Mouse (Mus musculus): ENCODE data around the gene Pin4. TPM values are rescaled to one million over a fixed set of nuclear protein-coding genes. Genes with fewer than 3 reads are reported as not detected.
A peak's percentile ranks its signal among the peaks of the same experiment; 100 is the strongest.

Gene Pin4
- total RNA-seq, 2 experiments from 2014 or later, result 23.1 to 32.8 TPM

- intact Hi-C loops (cut with DNase I), result no loop called here
These were observed 2.1 kb downstream of the Pin4 start for GRCm38 (mm10) chrX:102121321-102121720.

GRCm38 (mm10) chrX:102141157-102141556, 21.9 kb downstream of the Pin4 start:
- DNase-seq (ENCODE audit: low spot score in 2 of 2), result no peak
- intact Hi-C loops (cut with DNase I), result no loop called here

More at GRCm38 (mm10) chrX:102121321-102121720, 2.1 kb downstream of the Pin4 start:
- no peak for DNase-seq (ENCODE audit: low spot score in 2 of 2)

GRCm38 (mm10) chrX:102156618-102157422, 37.6 kb downstream of the Pin4 start, which contains the start of gene Ercc6l:
Ercc6l (minus strand) TSS chrX:102157091.
- intact Hi-C loops (cut with DNase I), result no loop called here

GRCm38 (mm10) chrX:102157423-102157791, 38.2 kb downstream of the Pin4 start:
- DNase-seq (ENCODE audit: low spot score in 2 of 2), result peak in 1 of 2 experiments; percentile 24
- intact Hi-C loops (cut with DNase I), result no loop called here

More at GRCm38 (mm10) chrX:102156618-102157422, 37.6 kb downstream of the Pin4 start, which contains the start of gene Ercc6l:
- peak; percentile 81 to 85 for DNase-seq (ENCODE audit: low spot score in 2 of 2)

- intact Hi-C loops (cut with DNase I), result no loop called here
- no peak for DNase-seq (ENCODE audit: low spot score in 2 of 2)
These were observed 40.5 kb downstream of the Pin4 start for GRCm38 (mm10) chrX:102159778-102160177.

GRCm38 (mm10) chrX:102160528-102160927, 41.3 kb downstream of the Pin4 start:
- intact Hi-C loops (cut with DNase I), result no loop called here
- DNase-seq (ENCODE audit: low spot score in 2 of 2), result no peak

- intact Hi-C loops (cut with DNase I), result no loop called here
These were observed 43.8 kb downstream of the Pin4 start for GRCm38 (mm10) chrX:102163096-102163495.

GRCm38 (mm10) chrX:102163529-102163928, 44.3 kb downstream of the Pin4 start:
- intact Hi-C loops (cut with DNase I), result no loop called here
- no peak for DNase-seq (ENCODE audit: low spot score in 2 of 2)

More at GRCm38 (mm10) chrX:102163096-102163495, 43.8 kb downstream of the Pin4 start:
- DNase-seq (ENCODE audit: low spot score in 2 of 2), result no peak

GRCm38 (mm10) chrX:102166521-102166920, 47.3 kb downstream of the Pin4 start:
- DNase-seq (ENCODE audit: low spot score in 2 of 2), result peak in 1 of 2 experiments; percentile 9
- intact Hi-C loops (cut with DNase I), result no loop called here

GRCm38 (mm10) chrX:102166986-102167385, 47.7 kb downstream of the Pin4 start:
- DNase-seq (ENCODE audit: low spot score in 2 of 2), result no peak
- intact Hi-C loops (cut with DNase I), result no loop called here

GRCm38 (mm10) chrX:102169724-102170123, 50.5 kb downstream of the Pin4 start:
- intact Hi-C loops (cut with DNase I), result no loop called here
- DNase-seq (ENCODE audit: low spot score in 2 of 2), result no peak

- intact Hi-C loops (cut with DNase I), result no loop called here
- no peak for DNase-seq (ENCODE audit: low spot score in 2 of 2)
These were observed 50.9 kb downstream of the Pin4 start for GRCm38 (mm10) chrX:102170135-102170534.

GRCm38 (mm10) chrX:102170900-102171299, 51.7 kb downstream of the Pin4 start:
- DNase-seq (ENCODE audit: low spot score in 2 of 2), result no peak
- intact Hi-C loops (cut with DNase I), result no loop called here

GRCm38 (mm10) chrX:102175538-102176287, 56.5 kb downstream of the Pin4 start:
- intact Hi-C loops (cut with DNase I), result no loop called here
- DNase-seq (ENCODE audit: low spot score in 2 of 2), result no peak

Other genes with a start within 250 kb of the Pin4 start
- 10 to 100 TPM; 14.7 to 20.6 TPM for gene Rtl5, start 48.1 kb upstream of the Pin4 start, total RNA-seq (2021)
- under 1 TPM; 0.11 to 0.12 TPM for gene Ercc6l, start 37.6 kb downstream of the Pin4 start, total RNA-seq (2021)
- 100 to 1,000 TPM; 404 to 405 TPM for gene Rps4x, start 69.9 kb downstream of the Pin4 start, total RNA-seq (2021)
- gene Cited1, start 132.7 kb downstream of the Pin4 start, total RNA-seq (2021), result 1 to 10 TPM; 2.8 to 4.1 TPM

Data from left cerebral cortex, postnatal 36 days (tissue).